Mouse (Mus musculus) heart, embryonic 16.5 days (tissue): ENCODE results near the gene Tom1. TPM values are rescaled to one million over a fixed set of nuclear protein-coding genes. Genes with fewer than 3 reads are reported as not detected.

Experiments used
- ATAC-seq: fragments of 200-750 bp; cut with Nextera tagmentation; replicated peaks from 2 replicates; pipeline ENCODE4 v1.8.0; 2017; ENCODE audit warnings: moderate number of reproducible peaks; ENCODE audit not compliant: insufficient read depth, low FRiP score; ENCODE audit errors: extremely low read depth
- H3K27ac ChIP-seq: fragments of 300-500 bp; sonication (generic); 2 replicates; pipeline ENCODE4 v1.5.1; 2014; ENCODE audit warnings: mild to moderate bottlenecking, low read length, control low read depth, moderate library complexity
- H3K27me3 ChIP-seq: fragments of 300-500 bp; sonication (generic); 2 replicates; pipeline ENCODE4 v1.6.1; 2014; ENCODE audit warnings: low read length, mixed read lengths; ENCODE audit not compliant: control insufficient read depth, insufficient read depth
- H3K36me3 ChIP-seq: fragments of 300-500 bp; sonication (generic); 2 replicates; pipeline ENCODE4 v1.6.1; 2014; ENCODE audit not compliant: control insufficient read depth, insufficient read depth
- H3K4me1 ChIP-seq: fragments of 300-500 bp; sonication (generic); 2 replicates; pipeline ENCODE4 v1.6.1; 2014; ENCODE audit warnings: low read length, mixed read lengths; ENCODE audit not compliant: control insufficient read depth, insufficient read depth
- H3K4me2 ChIP-seq: fragments of 300-500 bp; sonication (generic); 2 replicates; pipeline ENCODE4 v1.6.1; 2014; ENCODE audit warnings: low read depth, mild to moderate bottlenecking, control low read depth, low read length
- H3K4me3 ChIP-seq: fragments of 300-500 bp; sonication (generic); 2 replicates; pipeline ENCODE4 v1.5.1; 2014; ENCODE audit warnings: mild to moderate bottlenecking, control low read depth, low read length
- H3K9ac ChIP-seq: fragments of 300-500 bp; sonication (generic); 2 replicates; pipeline ENCODE4 v1.6.1; 2014; ENCODE audit warnings: low read length, control low read depth
- H3K9me3 ChIP-seq: fragments of 300-500 bp; sonication (generic); replicated peaks from 2 replicates; pipeline ENCODE4 v1.6.1; 2016; ENCODE audit warnings: low read length; ENCODE audit not compliant: control insufficient read depth
- WGBS: fragments of 180-500 bp; shearing (Covaris S2); extraction: QIAGEN DNeasy Blood & Tissue Kit; methylation state at CpG from one replicate; pipeline ENCODE4 v1.1.7; 2014; 5-methylcytosine and 5-hydroxymethylcytosine counted together
- polyA plus RNA-seq: library from polyadenylated mRNA; unstranded; fragments of >200 nt; fragmentation: Nextera tagmentation; extraction: Ambion mirVana; gene quantifications from 2 replicates; pipeline ENCODE4 v1.2.1, GENCODE M21; 2015

Gene Tom1
- polyA plus RNA-seq, 1 experiment from 2014 or later, result 42.3 TPM

- Histone ChIP-seq H3K4me2 (no peak overlapping the region), H3K4me1 (no peaks in the 10 kb centered on the region), H3K27me3 (no peaks in the 10 kb centered on the region), H3K27ac (no peak overlapping the region), H3K9me3 (no peaks in the 10 kb centered on the region), H3K4me3 (no peak overlapping the region), H3K36me3 (peaks cover 13% of the 10 kb centered on the region), H3K9ac (no peak overlapping the region)
- 93% methylated on average over 2 of the region's 2 CpGs for WGBS
- ATAC-seq, result no peak
Measured at GRCm38 (mm10) chr8:75055673-75056072, 22.2 kb downstream of the Tom1 start.

GRCm38 (mm10) chr8:75060022-75060421 lies 26.5 kb downstream of the Tom1 start:
- Histone ChIP-seq H3K9ac (no peak overlapping the region), H3K9me3 (no peaks in the 10 kb centered on the region), H3K27ac (no peak overlapping the region), H3K4me3 (no peak overlapping the region), H3K36me3 (peaks cover 16% of the 10 kb centered on the region), H3K4me2 (no peak overlapping the region), H3K27me3 (no peaks in the 10 kb centered on the region), H3K4me1 (peaks cover 12% of the 10 kb centered on the region)
- ATAC-seq, result no peak
- WGBS, result 77% methylated on average over 6 of the region's 6 CpGs

- no peak overlapping the region for H3K4me2 ChIP-seq
- no peak overlapping the region for H3K9ac ChIP-seq
- H3K36me3 ChIP-seq, result peaks cover 19% of the 10 kb centered on the region
- 64% methylated on average over 2 of the region's 2 CpGs for WGBS
- H3K4me3 ChIP-seq, result no peak overlapping the region
- no peak for ATAC-seq
- H3K9me3 ChIP-seq, result no peaks in the 10 kb centered on the region
- no peaks in the 10 kb centered on the region for H3K27me3 ChIP-seq
- peaks cover 14% of the 10 kb centered on the region for H3K4me1 ChIP-seq
- H3K27ac ChIP-seq, result no peak overlapping the region
Measured at GRCm38 (mm10) chr8:75060815-75061214, 27.3 kb downstream of the Tom1 start.

GRCm38 (mm10) chr8:75063290-75063689 lies 29.8 kb downstream of the Tom1 start:
- Histone ChIP-seq H3K36me3 (peaks cover 28% of the 10 kb centered on the region), H3K27ac (no peak overlapping the region), H3K27me3 (no peaks in the 10 kb centered on the region), H3K9me3 (no peaks in the 10 kb centered on the region), H3K4me2 (no peak overlapping the region), H3K4me3 (no peak overlapping the region), H3K4me1 (peaks cover 14% of the 10 kb centered on the region), H3K9ac (no peak overlapping the region)
- WGBS, result 60% methylated on average over 3 of the region's 3 CpGs
- no peak for ATAC-seq

- 67% methylated on average over 3 of the region's 3 CpGs for WGBS
Measured at GRCm38 (mm10) chr8:75064790-75065189, 31.3 kb downstream of the Tom1 start.

GRCm38 (mm10) chr8:75067287-75067686 lies 33.8 kb downstream of the Tom1 start:
- WGBS, result 64% methylated on average over 6 of the region's 6 CpGs
- H3K9ac ChIP-seq, result no peak overlapping the region
- H3K9me3 ChIP-seq, result no peaks in the 10 kb centered on the region
- peaks cover 16% of the 10 kb centered on the region for H3K4me1 ChIP-seq
- no peak for ATAC-seq
- no peak overlapping the region for H3K4me3 ChIP-seq
- no peak overlapping the region for H3K4me2 ChIP-seq
- H3K27me3 ChIP-seq, result no peaks in the 10 kb centered on the region
- no peak overlapping the region for H3K27ac ChIP-seq
- peaks cover 20% of the 10 kb centered on the region for H3K36me3 ChIP-seq

More at GRCm38 (mm10) chr8:75064790-75065189, 31.3 kb downstream of the Tom1 start:
- H3K4me1 ChIP-seq, result peaks cover 14% of the 10 kb centered on the region
- peak; percentile 79 for ATAC-seq
- H3K36me3 ChIP-seq, result peaks cover 23% of the 10 kb centered on the region
- no peak overlapping the region for H3K4me2 ChIP-seq
- H3K9me3 ChIP-seq, result no peaks in the 10 kb centered on the region
- H3K27me3 ChIP-seq, result no peaks in the 10 kb centered on the region
- no peak overlapping the region for H3K4me3 ChIP-seq
- peak overlapping the region; percentile 64 for H3K27ac ChIP-seq
- no peak overlapping the region for H3K9ac ChIP-seq

- WGBS, result 77% methylated on average over 1 of the region's 1 CpGs
- no peak overlapping the region for H3K4me2 ChIP-seq
- H3K36me3 ChIP-seq, result peaks cover 15% of the 10 kb centered on the region
- H3K27ac ChIP-seq, result no peak overlapping the region
- no peaks in the 10 kb centered on the region for H3K9me3 ChIP-seq
- no peaks in the 10 kb centered on the region for H3K27me3 ChIP-seq
- no peak overlapping the region for H3K4me3 ChIP-seq
- H3K9ac ChIP-seq, result no peak overlapping the region
- H3K4me1 ChIP-seq, result 0 out of 2 replicates have a peak, but pooled peaks cover 2% of the 10 kb centered on the region
- ATAC-seq, result no peak; the same call in 1 of the 2 replicates
Measured at GRCm38 (mm10) chr8:75070297-75070696, 36.8 kb downstream of the Tom1 start.

GRCm38 (mm10) chr8:75071627-75072346 lies 38.3 kb downstream of the Tom1 start:
- Histone ChIP-seq H3K4me2 (no peak overlapping the region), H3K9ac (peak overlapping the region; percentile 33; the same call in 1 of the 2 replicates), H3K9me3 (no peaks in the 10 kb centered on the region), H3K36me3 (peaks cover 8% of the 10 kb centered on the region), H3K27ac (no peak overlapping the region), H3K4me1 (0 out of 2 replicates have a peak, but pooled peaks cover 2% of the 10 kb centered on the region), H3K27me3 (no peaks in the 10 kb centered on the region), H3K4me3 (no peak overlapping the region)
- WGBS, result 23% methylated on average over 4 of the region's 4 CpGs
- peak; percentile 56 for ATAC-seq

GRCm38 (mm10) chr8:75074876-75075275 lies 41.4 kb downstream of the Tom1 start:
- Histone ChIP-seq H3K36me3 (no peaks in the 10 kb centered on the region), H3K9me3 (no peaks in the 10 kb centered on the region), H3K27me3 (no peaks in the 10 kb centered on the region), H3K4me2 (no peak overlapping the region), H3K9ac (no peak overlapping the region), H3K4me1 (0 out of 2 replicates have a peak, but pooled peaks cover 2% of the 10 kb centered on the region), H3K27ac (no peak overlapping the region), H3K4me3 (no peak overlapping the region)
- ATAC-seq, result no peak
- 69% methylated on average over 1 of the region's 1 CpGs for WGBS
